Mouse (Mus musculus): ENCODE measurements at regions not wholly inside any gene's neighbourhood (a gene's known extent, or its start where the extent isn't known, plus 50 kb on each side); places are given as distances from the start of the nearest gene placed in this dataset.

DNA sequence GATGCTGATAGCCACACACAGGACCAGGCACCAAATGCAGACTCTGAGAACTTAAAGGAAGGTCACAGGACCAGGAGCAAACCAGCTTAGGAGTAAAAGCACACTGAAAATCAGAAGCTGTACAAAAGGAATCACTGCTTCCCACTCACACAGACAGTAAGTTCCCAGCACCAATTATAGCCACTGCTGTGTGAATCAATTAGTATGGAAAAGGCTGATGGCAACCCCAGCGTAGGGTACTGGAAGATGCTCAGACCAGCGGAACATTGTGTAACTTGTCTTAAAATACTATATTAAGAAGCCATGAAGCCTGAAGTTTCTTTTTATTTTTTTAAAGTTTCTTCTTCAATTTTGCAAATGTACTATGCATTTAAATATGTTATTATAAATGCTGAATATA lies 115.8 kb downstream of the Lnpk start:
- DNase-seq, result no peak

DNA sequence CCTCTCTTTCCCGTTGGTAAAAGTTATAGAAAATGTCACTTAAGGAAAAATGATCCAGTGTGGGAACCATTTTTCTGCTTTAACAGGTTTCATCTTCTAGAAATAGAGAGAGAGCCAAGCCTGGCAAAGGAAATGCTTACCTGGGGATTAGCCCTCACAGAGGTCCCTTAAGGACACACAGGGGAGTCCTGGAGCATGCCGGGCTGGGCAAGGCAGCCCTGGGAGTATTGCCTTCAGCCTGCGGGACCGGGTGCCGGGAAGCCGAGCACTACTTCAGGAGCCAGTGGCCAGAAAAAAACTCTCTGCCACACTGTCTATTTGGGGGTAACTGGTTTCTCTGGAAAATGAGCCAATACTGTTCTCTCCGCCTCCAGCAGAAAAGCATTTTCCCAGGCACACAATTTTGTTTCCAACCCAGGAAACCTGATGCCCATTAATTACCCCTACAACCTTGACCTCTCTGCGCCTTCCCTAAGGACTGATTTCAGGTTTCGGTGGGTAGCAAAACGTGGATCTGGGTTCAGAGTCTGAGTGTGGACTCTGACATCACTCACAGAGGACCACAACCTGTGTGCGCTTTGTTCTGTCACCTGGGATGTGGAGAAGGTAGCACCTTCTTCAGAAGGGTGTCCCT lies 117.9 kb downstream of the Lnpk start:
- peak; percentile 64 for DNase-seq

GRCm38 (mm10) chr2:74454431-74454830 lies 124.8 kb downstream of the Lnpk start:
- DNase-seq, result no peak

GRCm38 (mm10) chr2:74452679-74453078 lies 126.6 kb downstream of the Lnpk start:
- DNase-seq, result no peak

DNA sequence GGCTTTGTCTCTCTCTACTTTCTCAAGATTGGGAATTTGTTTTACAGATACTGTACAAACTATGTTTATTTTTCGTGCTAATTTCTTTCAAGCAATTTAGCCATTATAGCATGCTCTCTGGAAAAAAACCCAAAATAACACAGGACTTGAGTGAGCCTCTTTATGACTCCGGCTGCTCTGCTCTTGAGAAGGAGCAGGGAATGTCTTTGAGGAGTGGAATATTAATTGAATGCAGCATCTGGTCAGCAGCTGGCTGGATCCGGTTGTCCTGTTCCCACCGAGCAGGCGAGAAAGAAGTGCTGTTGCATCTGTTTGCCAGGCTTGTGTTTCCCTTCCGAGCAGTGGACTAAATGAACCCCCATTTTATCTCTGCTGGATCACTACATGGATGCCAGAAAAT lies 127.7 kb downstream of the Lnpk start:
- peak; percentile 78 for DNase-seq

GRCm38 (mm10) chr2:74451038-74451437 lies 128.2 kb downstream of the Lnpk start:
- DNase-seq, result peak; percentile 12

- DNase-seq, result peak; percentile 21
Measured at GRCm38 (mm10) chr2:74450064-74450765, 129.0 kb downstream of the Lnpk start.

GRCm38 (mm10) chr2:74435184-74435911 lies 143.9 kb downstream of the Lnpk start:
- DNase-seq, result no peak

GRCm38 (mm10) chr2:74426746-74427145 lies 152.5 kb downstream of the Lnpk start:
- DNase-seq, result peak; percentile 68

- no peak for DNase-seq
Measured at GRCm38 (mm10) chr2:74424726-74425125, 154.5 kb downstream of the Lnpk start.

DNA sequence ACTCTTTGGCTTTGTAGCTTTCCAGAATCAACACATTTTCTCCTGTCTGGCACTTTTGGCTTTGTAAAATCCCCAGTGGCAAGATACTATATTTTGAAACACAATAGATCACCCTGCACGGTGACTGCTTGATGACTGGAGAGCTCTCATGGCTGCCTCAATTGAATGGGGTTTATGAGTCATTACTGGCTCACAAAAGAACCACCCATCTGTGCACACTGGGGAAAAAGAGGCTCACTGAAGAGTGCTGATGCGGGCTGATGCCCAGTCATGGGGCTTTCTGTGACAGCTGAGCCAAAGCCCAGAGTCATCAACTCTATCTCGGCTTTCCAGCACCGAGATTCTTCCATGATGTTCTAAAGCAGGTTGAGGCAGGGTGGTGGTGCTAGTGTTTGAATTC lies 163.1 kb downstream of the Lnpk start:
- DNase-seq, result peak; percentile 10

GRCm38 (mm10) chr2:74414721-74415120 lies 164.5 kb downstream of the Lnpk start:
- DNase-seq, result no peak

DNA sequence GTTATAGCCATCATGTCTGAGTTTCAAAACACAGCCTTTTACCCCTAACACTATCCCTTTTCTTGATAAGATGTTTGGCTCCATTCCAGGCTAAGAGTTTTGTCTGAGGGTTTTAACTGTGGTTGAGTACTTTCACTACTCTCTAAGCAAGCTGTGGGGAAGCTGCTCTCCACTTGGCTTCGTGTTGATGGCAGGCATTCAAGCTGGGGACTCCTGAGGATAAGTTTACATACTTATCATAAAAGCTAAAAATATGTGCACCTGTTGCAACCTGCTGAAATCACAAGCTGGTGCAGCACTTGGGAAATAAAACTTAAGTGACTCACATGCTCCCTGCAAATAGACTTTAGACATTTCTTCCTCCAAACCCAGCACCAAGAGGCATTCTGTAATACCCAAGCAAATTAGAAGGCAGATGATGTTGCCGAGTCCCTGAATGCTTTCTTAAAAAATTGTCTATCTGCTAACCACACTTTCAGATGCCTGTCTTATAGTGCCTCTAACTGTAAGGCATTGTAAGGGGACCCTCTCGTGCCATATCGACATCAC lies 169.3 kb downstream of the Lnpk start:
- DNase-seq, result no peak

GRCm38 (mm10) chr2:74404493-74404892 lies 174.7 kb downstream of the Lnpk start:
- DNase-seq, result no peak

GRCm38 (mm10) chr2:74391064-74391463 lies 188.2 kb downstream of the Lnpk start:
- no peak for DNase-seq

DNA sequence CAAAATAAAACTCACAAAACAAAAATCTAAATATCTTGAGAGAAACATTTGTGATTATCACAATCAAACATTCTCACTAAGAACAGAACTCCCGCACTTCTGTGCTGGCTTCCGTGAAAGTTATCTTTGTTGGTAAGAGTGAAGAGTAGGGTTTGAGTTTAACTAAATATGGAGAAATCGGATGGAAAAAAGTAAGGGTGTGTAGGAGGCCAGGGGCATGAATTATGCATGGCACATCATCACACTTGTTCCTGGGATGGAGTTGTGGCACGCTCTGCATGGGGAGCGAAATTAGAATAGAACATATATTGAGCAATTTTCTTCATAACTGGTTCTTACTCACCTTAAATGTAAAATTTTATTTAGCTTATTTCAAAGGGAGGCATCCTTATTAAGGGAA lies 191.2 kb downstream of the Lnpk start:
- DNase-seq, result no peak

DNA sequence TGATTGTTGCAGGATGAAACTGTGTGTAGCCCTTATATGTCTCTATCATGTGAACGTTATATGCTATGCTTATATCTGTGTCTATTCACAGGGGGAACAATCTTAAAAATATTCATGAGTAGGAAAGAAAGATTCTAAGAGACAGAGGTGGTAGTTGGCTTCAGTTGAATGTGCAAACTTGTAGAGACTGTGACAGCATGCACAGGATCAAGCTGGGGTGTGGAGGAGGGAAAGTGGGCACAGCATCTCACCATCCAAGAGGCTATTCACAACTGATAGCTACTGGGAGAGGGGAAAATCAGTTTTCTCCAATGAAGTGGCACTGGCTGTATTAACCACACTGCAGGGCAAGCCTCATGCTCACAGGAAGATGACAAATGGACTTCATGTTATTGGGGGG lies 194.3 kb downstream of the Lnpk start:
- DNase-seq, result no peak

DNA sequence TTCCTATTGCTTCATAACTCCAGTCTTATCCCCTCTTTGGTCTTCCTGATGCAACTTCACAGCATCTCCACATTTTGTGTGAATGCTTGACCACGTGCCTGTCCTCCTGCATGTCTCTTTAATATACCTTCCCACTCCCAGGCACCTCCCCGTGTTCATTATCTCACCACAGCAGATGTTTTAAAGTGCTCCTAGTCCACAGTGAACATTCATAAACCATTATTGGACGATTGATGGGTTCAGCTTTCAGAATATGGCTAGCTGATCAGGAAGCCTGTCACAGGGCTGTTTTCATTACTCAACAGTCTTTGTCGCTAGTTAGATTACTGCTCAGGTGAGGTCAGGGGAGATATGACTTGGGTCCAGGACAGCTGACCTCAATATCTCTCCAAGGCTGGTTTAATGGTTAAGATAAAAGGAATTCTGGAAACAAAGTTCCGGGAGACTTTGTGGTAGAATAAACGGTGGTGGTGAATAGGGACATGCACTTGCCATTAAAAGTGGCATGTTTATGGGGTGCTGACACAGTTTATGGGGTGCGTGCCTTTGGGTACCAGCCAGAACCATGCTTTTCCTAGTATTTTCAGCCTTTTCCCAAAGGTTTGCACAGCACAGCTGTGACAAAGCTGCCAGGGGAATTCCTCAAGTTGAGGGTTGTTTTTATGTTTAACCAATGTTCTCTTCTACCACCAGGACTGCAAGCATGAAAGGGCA lies 198.5 kb downstream of the Lnpk start:
- peak; percentile 38 for DNase-seq

GRCm38 (mm10) chr2:74378709-74379108 lies 200.5 kb downstream of the Lnpk start:
- DNase-seq, result no peak

DNA sequence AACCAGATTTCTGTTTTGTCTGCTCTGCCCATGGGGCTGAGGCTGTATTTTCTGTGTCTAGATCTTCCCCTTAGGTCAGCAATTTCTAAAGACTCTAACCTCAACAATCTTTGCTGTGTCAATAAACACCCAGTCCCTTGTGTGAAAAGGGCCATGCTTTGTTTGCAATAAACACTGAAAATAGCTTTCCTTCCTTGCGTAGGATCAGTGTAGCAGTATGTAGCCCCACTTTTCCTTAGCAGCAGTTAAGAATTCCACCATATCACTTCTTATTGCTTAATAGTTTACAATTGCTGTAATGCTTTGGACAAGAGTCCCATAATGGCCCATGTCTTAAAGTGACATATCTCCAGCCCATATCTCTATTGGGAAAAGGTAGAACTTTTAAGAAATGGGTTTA lies 205.3 kb downstream of the Lnpk start:
- DNase-seq, result no peak

GRCm38 (mm10) chr2:74373056-74373455 lies 206.2 kb downstream of the Lnpk start:
- DNase-seq, result no peak

GRCm38 (mm10) chr2:74363255-74363654 lies 216.0 kb downstream of the Lnpk start:
- DNase-seq, result no peak

DNA sequence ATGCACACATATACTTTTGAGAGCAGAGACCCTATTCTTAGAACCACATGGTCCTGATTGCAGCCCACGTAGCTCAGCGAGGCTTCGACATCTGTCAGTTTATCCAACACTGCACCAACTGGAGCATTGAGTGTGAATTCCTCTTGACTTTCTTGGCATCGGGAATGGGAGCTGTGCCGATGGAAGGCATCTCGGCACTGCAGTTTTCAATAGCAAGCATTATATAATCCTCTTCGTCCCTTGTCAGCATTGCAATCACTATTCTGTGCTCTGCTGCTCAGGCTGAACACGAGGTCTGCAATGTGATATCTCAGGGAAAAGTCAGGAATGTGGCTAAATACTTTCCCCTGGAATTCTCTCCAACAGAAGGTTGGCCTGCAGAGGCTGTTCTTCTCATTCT lies 224.6 kb downstream of the Lnpk start:
- peak; percentile 2 for DNase-seq

All from embryo, embryonic 11 days (tissue).